Mouse (Mus musculus) small intestine, adult 2 months (tissue): ENCODE measurements around the gene Syt13.

Experiments
- CTCF ChIP-seq: fragments of 200-500 bp; IDR thresholded peaks from 2 replicates; pipeline ENCODE4 v1.5.1; 2012; ENCODE audit warnings: low read depth, mild to moderate bottlenecking, control low read depth, inconsistent platforms, low read length, moderate library complexity, mixed read lengths; ENCODE audit not compliant: insufficient replicate concordance, insufficient read length; ENCODE audit errors: extremely low read depth
- POLR2A ChIP-seq: fragments of 200-500 bp; IDR thresholded peaks from 2 replicates; pipeline ENCODE4 v1.6.1; 2012; ENCODE audit warnings: low read depth, mild to moderate bottlenecking, control low read depth, inconsistent platforms, low read length, moderate library complexity

DNA sequence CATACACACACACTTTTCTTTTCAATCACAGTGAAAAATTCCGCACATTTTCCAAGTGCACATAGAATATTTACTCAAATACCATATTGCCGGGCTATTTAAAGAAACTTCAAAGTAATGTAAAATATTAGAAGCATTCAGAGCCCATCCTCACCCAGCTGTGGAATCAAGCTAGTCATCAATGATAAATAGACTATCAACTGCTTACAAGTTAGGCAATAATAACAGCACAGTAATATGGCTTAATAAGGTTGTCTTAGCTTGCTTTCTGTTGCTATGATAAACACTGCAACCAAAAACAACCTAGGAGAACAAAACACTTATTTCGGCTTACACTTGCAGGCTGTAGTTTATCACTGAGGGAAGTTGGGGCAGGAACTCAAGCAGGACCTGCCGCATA, 22.4 kb upstream of the Syt13 start:
- no peak for TF ChIP-seq POLR2A
- TF ChIP-seq CTCF, result no peak
